Mouse (Mus musculus): ENCODE measurements around the gene Ldlrad3.

The Ldlrad3 gene

GRCm38 (mm10) chr2:101992574-101993310 is 193.4 kb downstream of the Ldlrad3 start:
- DNase-seq: no peak

- no peak for DNase-seq
Measured at GRCm38 (mm10) chr2:101991726-101992125, 194.5 kb downstream of the Ldlrad3 start.

GRCm38 (mm10) chr2:101986344-101987087 is 199.7 kb downstream of the Ldlrad3 start:
- DNase-seq: no peak

GRCm38 (mm10) chr2:101983853-101984543 is 202.2 kb downstream of the Ldlrad3 start:
- DNase-seq: no peak

GRCm38 (mm10) chr2:101983082-101983852 is 202.9 kb downstream of the Ldlrad3 start:
- DNase-seq: peak in 1 of 2 experiments; percentile 33

- DNase-seq: no peak
Measured at GRCm38 (mm10) chr2:101981964-101982498, 204.2 kb downstream of the Ldlrad3 start.

- DNase-seq: no peak
Measured at GRCm38 (mm10) chr2:101981211-101981610, 205.0 kb downstream of the Ldlrad3 start.

GRCm38 (mm10) chr2:101980456-101980947 is 205.7 kb downstream of the Ldlrad3 start:
- no peak for DNase-seq

- peak; percentile 64 to 78 for DNase-seq
Measured at GRCm38 (mm10) chr2:101978534-101979525, 207.4 kb downstream of the Ldlrad3 start.

GRCm38 (mm10) chr2:101976399-101977064 is 209.7 kb downstream of the Ldlrad3 start:
- no peak for DNase-seq

GRCm38 (mm10) chr2:101973810-101974209 is 212.4 kb downstream of the Ldlrad3 start:
- DNase-seq: no peak

GRCm38 (mm10) chr2:101967601-101968000 is 218.6 kb downstream of the Ldlrad3 start:
- DNase-seq: no peak

- DNase-seq: no peak
Measured at GRCm38 (mm10) chr2:101967152-101967551, 219.0 kb downstream of the Ldlrad3 start.

- DNase-seq: no peak
Measured at GRCm38 (mm10) chr2:101966017-101966416, 220.2 kb downstream of the Ldlrad3 start.

- DNase-seq: no peak
Measured at GRCm38 (mm10) chr2:101965515-101965914, 220.7 kb downstream of the Ldlrad3 start.

GRCm38 (mm10) chr2:101963367-101963766 is 222.8 kb downstream of the Ldlrad3 start:
- DNase-seq: peak in 1 of 2 experiments; percentile 12

- no peak for DNase-seq
Measured at GRCm38 (mm10) chr2:101962349-101962748, 223.8 kb downstream of the Ldlrad3 start.

- no peak for DNase-seq
Measured at GRCm38 (mm10) chr2:101961391-101961790, 224.8 kb downstream of the Ldlrad3 start.

- DNase-seq: peak in 1 of 2 experiments; percentile 2
Measured at GRCm38 (mm10) chr2:101960658-101961057, 225.5 kb downstream of the Ldlrad3 start.

- no peak for DNase-seq
Measured at GRCm38 (mm10) chr2:101956125-101956524, 230.1 kb downstream of the Ldlrad3 start.

Measured in cerebellum, postnatal 25 days (tissue).